Mouse (Mus musculus): ENCODE measurements around the gene Hid1.

DNA sequence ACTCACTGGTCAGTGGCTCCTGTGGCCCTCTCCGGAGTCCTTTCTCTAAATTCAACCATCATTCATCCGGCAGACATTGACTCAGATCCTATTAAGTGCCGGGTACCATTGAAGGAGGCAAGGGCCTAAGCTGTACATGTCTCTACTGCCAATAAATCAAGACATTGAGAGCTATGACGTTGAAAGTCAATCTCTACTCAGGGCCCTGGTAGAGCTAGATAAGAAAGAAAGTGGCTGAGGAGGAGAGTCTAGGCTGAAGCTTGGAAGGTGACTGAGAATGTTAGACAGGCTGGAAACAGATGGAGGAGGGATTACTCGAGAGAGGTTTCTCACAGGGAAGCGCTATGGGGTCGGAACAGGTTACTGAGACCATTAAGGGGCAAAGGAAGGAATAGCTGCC is 2.8 kb upstream of the Hid1 start:
- TF ChIP-seq CTCF (IDR thresholded peaks at IDR 0.05; ENCODE audit: control insufficient read depth, insufficient read depth, insufficient read length) (no peak), MAX (IDR thresholded peaks at IDR 0.05) (no peak)

All from C2C12 (cell line).